Mouse (Mus musculus) heart, adult 2 months (tissue): ENCODE data around the gene Cnga1.

Experiments used
- EP300 ChIP-seq: fragments of 200-500 bp; IDR thresholded peaks from 2 replicates; pipeline ENCODE4 v1.6.1; 2011; ENCODE audit warnings: low read depth, low read length, control low read depth; ENCODE audit not compliant: insufficient read depth
- POLR2A ChIP-seq: fragments of 200-500 bp; IDR thresholded peaks from 2 replicates; pipeline ENCODE4 v1.6.1; 2011; ENCODE audit warnings: mild to moderate bottlenecking, low read depth, low read length, control low read depth; ENCODE audit not compliant: insufficient read depth

GRCm38 (mm10) chr5:72558716-72559526, 85.2 kb downstream of the Cnga1 start:
- TF ChIP-seq EP300, result no peak
- TF ChIP-seq POLR2A, result no peak
